Mouse (Mus musculus) heart, embryonic 12.5 days (tissue): Measurements from ENCODE around the gene Ecsit. TPM values are rescaled to one million over a fixed set of nuclear protein-coding genes. Genes with fewer than 3 reads are reported as not detected.

Experiments
- ATAC-seq: fragments of 200-750 bp; cut with Nextera tagmentation; 2 replicates; pipeline ENCODE4 v1.8.0; 2017; ENCODE audit warnings: moderate TSS enrichment, moderate library complexity; ENCODE audit not compliant: insufficient number of reproducible peaks, low FRiP score
- H3K27ac ChIP-seq: fragments of 300-500 bp; sonication (generic); 2 replicates; pipeline ENCODE4 v1.5.1; 2016; ENCODE audit warnings: mild to moderate bottlenecking, moderate library complexity; ENCODE audit not compliant: poor library complexity, severe bottlenecking
- H3K27me3 ChIP-seq: fragments of 300-500 bp; sonication (generic); replicated peaks from 2 replicates; pipeline ENCODE4 v1.6.1; 2016; ENCODE audit warnings: mild to moderate bottlenecking, moderate library complexity
- H3K36me3 ChIP-seq: fragments of 300-500 bp; sonication (generic); 2 replicates; pipeline ENCODE4 v1.6.1; 2016; ENCODE audit warnings: mild to moderate bottlenecking, moderate library complexity
- H3K4me1 ChIP-seq: fragments of 300-500 bp; sonication (generic); replicated peaks from 2 replicates; pipeline ENCODE4 v1.6.1; 2016; ENCODE audit warnings: mild to moderate bottlenecking
- H3K4me2 ChIP-seq: fragments of 300-500 bp; sonication (generic); 2 replicates; pipeline ENCODE4 v1.6.1; 2016; ENCODE audit warnings: mild to moderate bottlenecking, moderate library complexity
- H3K4me3 ChIP-seq: fragments of 300-500 bp; sonication (generic); 2 replicates; pipeline ENCODE4 v1.5.1; 2016; ENCODE audit warnings: mild to moderate bottlenecking
- H3K9ac ChIP-seq: fragments of 300-500 bp; sonication (generic); 2 replicates; pipeline ENCODE4 v1.6.1; 2016; ENCODE audit warnings: mild to moderate bottlenecking, moderate library complexity
- H3K9me3 ChIP-seq: fragments of 300-500 bp; sonication (generic); replicated peaks from 2 replicates; pipeline ENCODE4 v1.6.1; 2016; ENCODE audit warnings: mild to moderate bottlenecking, moderate library complexity
- WGBS: fragments of 180-500 bp; shearing (Covaris S2); methylation state at CpG from one replicate; pipeline ENCODE4 v1.1.7; 2016; 5-methylcytosine and 5-hydroxymethylcytosine counted together
- polyA plus RNA-seq: library from polyadenylated mRNA; unstranded; fragments of >200 nt; fragmentation: Nextera tagmentation; extraction: Ambion mirVana; gene quantifications from 2 replicates; pipeline ENCODE4 v1.2.1, GENCODE M21; 2016

The Ecsit gene
- polyA plus RNA-seq, 1 experiment from 2014 or later: 49.3 TPM

DNA sequence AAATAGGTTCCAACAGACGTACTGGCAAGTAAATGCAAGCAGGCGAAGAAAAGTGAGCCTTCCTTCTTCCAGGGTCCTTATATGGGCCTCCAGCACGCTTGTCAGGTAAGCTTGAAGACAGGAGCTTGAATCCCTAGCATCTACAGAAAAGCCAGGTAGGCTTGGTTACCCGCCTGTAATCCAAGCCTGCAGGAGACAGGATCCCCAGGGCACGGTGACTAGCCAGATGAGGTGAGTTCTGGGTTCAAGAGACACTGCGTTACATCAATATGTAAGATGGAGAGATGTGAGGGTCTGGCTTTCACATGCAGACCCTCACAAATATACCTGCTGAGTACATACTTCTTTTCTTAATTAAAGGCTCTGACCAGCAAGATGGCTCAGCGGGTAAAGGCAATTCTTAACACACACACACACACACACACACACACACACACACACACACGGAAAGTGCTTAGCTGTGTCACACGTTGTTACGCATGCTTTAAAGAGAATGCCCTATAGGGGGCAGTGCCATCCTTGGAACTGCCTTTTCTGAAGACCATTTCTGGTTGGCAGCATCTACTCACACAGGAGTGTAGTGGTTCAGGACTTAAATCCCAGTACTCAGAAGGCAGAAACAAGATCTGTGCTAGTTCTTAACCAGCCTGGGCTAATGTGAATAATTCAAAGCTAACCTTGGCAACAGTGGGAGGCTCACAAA is 32.7 kb upstream of the Ecsit start:
- peaks cover 16% of the 10 kb centered on the region for H3K4me1 ChIP-seq
- no peak overlapping the region for H3K27ac ChIP-seq
- peaks cover 14% of the 10 kb centered on the region for H3K36me3 ChIP-seq
- peak overlapping the region; percentile 86 for H3K4me2 ChIP-seq
- no peaks in the 10 kb centered on the region for H3K27me3 ChIP-seq
- H3K9ac ChIP-seq: peak overlapping the region; percentile 73; the same call in 1 of the 2 replicates
- no peaks in the 10 kb centered on the region for H3K9me3 ChIP-seq
- H3K4me3 ChIP-seq: peak overlapping the region; percentile 97
- ATAC-seq: no peak
- 41% methylated on average over 10 of the region's 10 CpGs for WGBS

DNA sequence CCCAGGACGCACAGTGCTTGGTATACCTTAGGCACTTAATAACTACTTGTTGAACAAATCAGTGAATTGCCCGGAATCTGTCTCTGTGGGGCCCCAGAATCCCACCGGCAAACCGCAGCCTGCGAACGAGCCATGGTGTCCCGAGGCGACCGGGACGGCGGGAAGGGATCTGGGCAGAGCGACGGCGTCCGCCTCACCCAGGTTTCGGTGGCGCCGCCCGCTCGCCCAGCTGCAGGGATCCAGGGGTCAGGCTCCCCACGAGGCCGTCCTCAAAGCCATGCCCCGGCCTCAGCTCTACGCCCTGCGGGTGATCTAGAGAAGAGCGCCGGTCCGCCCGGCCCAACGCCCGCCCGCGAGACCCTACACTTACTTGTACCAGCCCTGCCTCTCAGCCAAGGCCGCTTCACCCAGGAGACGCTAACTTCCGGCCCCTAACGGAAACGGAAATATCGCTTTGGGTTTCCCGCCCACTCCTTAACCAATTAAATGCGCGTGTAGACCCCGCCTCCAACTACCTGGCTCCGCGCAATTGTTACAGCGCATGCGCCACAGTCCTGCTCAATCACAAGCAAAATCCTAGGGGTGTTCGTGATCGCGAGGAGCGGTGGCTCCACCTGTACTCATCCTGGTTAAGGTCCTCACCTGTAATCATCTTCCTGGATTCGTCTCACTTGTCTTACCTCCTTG is 31.6 kb upstream of the Ecsit start, which contains the start of gene Elof1:
TSS of gene Elof1 (minus strand) at position 433 of the 687 bp plus-strand sequence.
- H3K4me1 ChIP-seq: peaks cover 16% of the 10 kb centered on the region
- H3K27me3 ChIP-seq: no peaks in the 10 kb centered on the region
- H3K9me3 ChIP-seq: no peaks in the 10 kb centered on the region
- H3K4me2 ChIP-seq: peak within 1 kb of the TSS; percentile 86
- under 1% methylated on average over 52 of the region's 52 CpGs for WGBS
- H3K36me3 ChIP-seq: peaks cover 24% of the 10 kb centered on the region
- peak within 1 kb of the TSS; percentile 49; the same call in 1 of the 2 replicates for H3K27ac ChIP-seq
- ATAC-seq: peak; percentile 93
- peak within 1 kb of the TSS; percentile 95 for H3K9ac ChIP-seq
- peak within 1 kb of the TSS; percentile 97 for H3K4me3 ChIP-seq

DNA sequence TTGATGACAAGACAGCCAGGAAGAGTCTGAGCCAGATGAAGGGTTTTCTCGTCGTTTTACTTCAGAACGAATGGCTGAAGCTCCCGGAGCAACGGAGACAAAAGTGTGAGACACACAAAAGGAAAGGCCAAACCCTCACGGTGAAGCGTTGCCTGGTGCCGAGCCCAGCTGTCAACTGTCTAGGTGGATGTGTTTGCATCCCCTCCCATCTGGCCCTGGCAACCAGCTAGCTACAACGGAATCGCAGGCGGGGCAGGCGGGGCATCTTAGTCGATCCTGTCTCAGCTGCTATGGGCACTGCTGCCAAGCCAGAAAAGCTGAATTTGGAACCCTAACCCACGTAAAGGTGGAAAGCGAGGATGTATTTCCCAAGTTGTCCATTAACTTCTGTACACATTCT is 30.8 kb upstream of the Ecsit start:
- Histone ChIP-seq H3K36me3 (peaks cover 32% of the 10 kb centered on the region), H3K9me3 (no peaks in the 10 kb centered on the region), H3K27ac (no peak overlapping the region), H3K4me3 (peak overlapping the region; percentile 97), H3K4me2 (peak overlapping the region; percentile 86), H3K4me1 (peaks cover 16% of the 10 kb centered on the region), H3K27me3 (no peaks in the 10 kb centered on the region), H3K9ac (peak overlapping the region; percentile 95)
- WGBS: 34% methylated on average over 15 of the region's 15 CpGs
- no peak for ATAC-seq

DNA sequence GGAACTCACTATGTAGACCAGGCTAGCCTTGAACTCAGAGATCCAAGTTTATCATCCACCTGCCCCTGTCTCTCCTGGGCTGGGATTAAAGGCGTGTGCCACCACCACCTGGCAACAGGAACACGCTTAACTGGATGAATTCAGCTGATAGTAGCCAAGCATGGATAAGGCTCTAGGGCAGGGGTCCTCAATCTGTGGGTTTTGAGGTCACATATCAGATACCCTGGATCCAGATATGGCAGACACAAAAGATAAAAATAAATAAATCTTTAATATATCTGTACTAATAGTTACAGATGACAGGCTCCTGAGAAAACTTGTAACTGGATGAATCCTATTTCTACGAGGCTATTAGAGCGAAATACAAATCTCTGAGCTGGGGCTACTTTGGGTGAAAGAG is 30.4 kb upstream of the Ecsit start:
- H3K4me1 ChIP-seq: peaks cover 16% of the 10 kb centered on the region
- no peaks in the 10 kb centered on the region for H3K27me3 ChIP-seq
- H3K4me2 ChIP-seq: peak overlapping the region; percentile 86
- H3K27ac ChIP-seq: no peak overlapping the region
- no peak for ATAC-seq
- peak overlapping the region; percentile 97 for H3K4me3 ChIP-seq
- 93% methylated on average over 4 of the region's 4 CpGs for WGBS
- H3K9ac ChIP-seq: peak overlapping the region; percentile 95; the same call in 1 of the 2 replicates
- H3K9me3 ChIP-seq: no peaks in the 10 kb centered on the region
- peaks cover 36% of the 10 kb centered on the region for H3K36me3 ChIP-seq

DNA sequence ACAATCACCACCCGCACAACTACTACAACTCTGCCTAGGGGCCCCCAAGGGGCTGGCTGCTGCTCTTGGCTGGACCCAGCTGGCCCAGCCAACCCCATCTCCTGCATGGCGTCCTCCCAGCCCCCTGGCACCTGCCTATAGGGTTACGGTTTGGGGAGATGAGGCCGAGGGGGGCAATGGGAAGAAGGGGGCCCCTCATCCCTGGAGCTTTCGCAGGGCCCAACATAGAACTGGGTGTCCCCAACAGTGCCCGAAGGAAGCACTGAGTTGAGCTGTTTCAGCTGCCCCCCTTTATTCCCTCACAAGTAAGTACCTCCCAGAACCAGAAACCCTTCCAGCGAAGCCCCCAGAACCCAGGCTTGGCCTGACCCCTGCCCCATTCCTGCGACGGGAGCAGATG is 23.0 kb upstream of the Ecsit start:
- Histone ChIP-seq H3K9me3 (no peaks in the 10 kb centered on the region), H3K4me3 (no peak overlapping the region), H3K9ac (no peak overlapping the region), H3K4me1 (no peaks in the 10 kb centered on the region), H3K4me2 (no peak overlapping the region), H3K36me3 (peaks cover 97% of the 10 kb centered on the region), H3K27me3 (no peaks in the 10 kb centered on the region), H3K27ac (no peak overlapping the region)
- ATAC-seq: no peak
- WGBS: 84% methylated on average over 9 of the region's 9 CpGs

DNA sequence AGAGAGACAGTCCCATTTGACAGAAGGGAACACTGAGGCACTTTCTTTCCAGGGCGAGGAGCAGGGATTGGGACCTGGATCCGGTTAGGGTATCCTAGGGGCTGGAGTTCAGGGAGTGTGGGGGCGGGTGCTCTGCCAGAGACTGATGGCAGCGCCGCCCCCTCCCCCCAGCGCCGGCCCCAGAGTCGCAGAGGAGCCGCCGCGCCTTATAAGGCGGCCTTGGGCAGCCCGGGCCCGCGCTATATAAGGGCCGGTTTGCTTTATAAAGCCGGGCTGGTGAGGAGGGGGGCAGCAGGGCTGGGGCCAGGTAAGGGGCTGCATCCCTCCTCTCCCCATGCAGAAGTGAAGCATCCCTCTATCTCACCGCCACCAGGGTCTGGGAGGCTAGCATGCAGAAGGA is 14.7 kb upstream of the Ecsit start:
- Histone ChIP-seq H3K36me3 (peaks cover 36% of the 10 kb centered on the region), H3K27me3 (0 out of 2 replicates have a peak, but pooled peaks cover 9% of the 10 kb centered on the region), H3K4me3 (peak overlapping the region; percentile 42), H3K27ac (peak overlapping the region; percentile 82), H3K4me1 (peaks cover 22% of the 10 kb centered on the region), H3K9me3 (no peaks in the 10 kb centered on the region), H3K9ac (peak overlapping the region; percentile 70), H3K4me2 (peak overlapping the region; percentile 66)
- under 1% methylated on average over 17 of the region's 18 CpGs for WGBS
- peak; percentile 66 for ATAC-seq

DNA sequence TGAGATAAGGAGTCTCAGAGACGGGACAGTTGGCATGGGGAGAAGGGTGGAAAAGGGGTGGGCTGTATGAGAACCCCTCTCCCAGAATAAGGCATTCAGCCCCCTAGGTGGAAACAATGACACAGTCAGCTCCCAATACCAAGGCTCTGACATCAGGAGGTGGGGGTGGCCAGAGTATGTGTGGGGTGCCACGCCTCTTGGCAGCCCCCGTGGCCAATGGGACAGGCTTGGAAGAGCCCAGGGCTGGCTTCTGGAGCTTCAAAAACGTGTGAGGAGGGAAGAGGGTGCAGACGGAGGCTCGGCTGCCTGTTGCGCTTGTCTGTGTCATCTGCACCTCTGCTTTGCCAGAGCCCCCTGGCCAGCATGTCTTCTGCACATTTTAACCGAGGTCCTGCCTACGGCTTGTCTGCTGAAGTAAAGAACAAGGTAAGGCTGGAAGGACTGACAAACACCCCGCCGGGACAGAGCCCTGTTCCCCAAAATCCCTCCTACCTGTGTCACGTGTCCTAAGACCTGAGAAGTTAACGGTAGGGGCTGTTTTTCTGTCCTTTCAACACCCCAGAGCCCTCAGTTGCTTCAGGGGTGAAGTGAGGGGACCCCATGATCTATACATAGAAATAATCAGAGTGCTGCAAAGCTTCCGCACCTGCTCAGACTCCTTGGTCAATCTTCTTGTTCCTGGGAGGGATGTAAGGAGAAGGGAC is 13.9 kb upstream of the Ecsit start, which contains the start of gene Cnn1:
TSS of gene Cnn1 (plus strand) at position 224 of the 704 bp plus-strand sequence.
- H3K4me3 ChIP-seq: peak within 1 kb of the TSS; percentile 42
- peaks cover 22% of the 10 kb centered on the region for H3K4me1 ChIP-seq
- H3K36me3 ChIP-seq: peaks cover 28% of the 10 kb centered on the region
- peak; percentile 46 for ATAC-seq
- peak within 1 kb of the TSS; percentile 82 for H3K27ac ChIP-seq
- 0 out of 2 replicates have a peak, but pooled peaks cover 9% of the 10 kb centered on the region for H3K27me3 ChIP-seq
- H3K9me3 ChIP-seq: no peaks in the 10 kb centered on the region
- peak within 1 kb of the TSS; percentile 70 for H3K9ac ChIP-seq
- peak within 1 kb of the TSS; percentile 66 for H3K4me2 ChIP-seq
- 4% methylated on average over 14 of the region's 14 CpGs for WGBS

DNA sequence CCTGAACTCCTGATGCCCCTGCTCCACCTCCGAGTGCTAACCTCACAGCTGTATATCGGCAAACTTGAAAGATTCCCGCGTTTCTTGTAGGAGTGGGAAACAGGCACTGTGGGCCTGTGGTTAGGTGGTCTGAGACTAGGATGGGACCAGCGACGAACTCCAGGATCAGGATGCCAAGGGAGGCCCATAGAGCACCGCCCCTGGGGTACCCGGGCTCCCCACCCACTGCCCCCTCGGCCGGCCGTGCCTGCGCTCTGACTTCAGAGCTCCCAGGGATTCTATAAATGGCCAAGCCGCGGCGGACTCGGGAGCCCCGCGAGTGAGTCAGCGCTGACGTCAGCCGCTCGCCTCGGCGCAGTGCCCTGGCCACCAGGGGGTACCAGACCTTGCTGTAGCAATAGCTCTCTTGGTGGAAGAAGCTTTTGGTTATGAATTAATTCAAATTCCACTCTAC is 10.6 kb upstream of the Ecsit start:
- Histone ChIP-seq H3K4me2 (peak overlapping the region; percentile 73), H3K4me3 (peak overlapping the region; percentile 40), H3K9ac (peak overlapping the region; percentile 67), H3K36me3 (no peaks in the 10 kb centered on the region), H3K27ac (peak overlapping the region; percentile 44; the same call in 1 of the 2 replicates), H3K27me3 (0 out of 2 replicates have a peak, but pooled peaks cover 7% of the 10 kb centered on the region), H3K4me1 (peaks cover 21% of the 10 kb centered on the region), H3K9me3 (no peaks in the 10 kb centered on the region)
- 1% methylated on average over 24 of the region's 24 CpGs for WGBS
- ATAC-seq: peak; percentile 74

DNA sequence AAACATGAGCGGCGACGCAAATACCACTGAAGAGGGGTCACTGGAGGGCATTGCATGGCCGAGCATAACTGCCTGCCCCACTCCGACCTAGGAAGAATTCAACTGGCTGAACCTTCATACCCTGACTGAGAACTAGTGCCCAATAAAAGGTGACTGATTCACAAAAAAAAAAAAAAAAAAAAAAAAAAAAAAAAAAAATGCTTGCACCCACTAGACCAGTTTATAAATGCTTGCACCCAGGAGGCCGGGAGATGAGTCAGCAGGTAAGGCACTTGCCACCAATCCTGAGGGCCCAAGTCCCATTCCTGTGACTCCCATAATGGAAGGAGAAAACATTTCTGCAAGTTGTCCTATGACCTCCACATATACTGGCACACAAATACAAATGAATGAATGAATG is 7.5 kb upstream of the Ecsit start:
- no peak overlapping the region for H3K4me2 ChIP-seq
- 82% methylated on average over 6 of the region's 6 CpGs for WGBS
- no peaks in the 10 kb centered on the region for H3K27me3 ChIP-seq
- no peaks in the 10 kb centered on the region for H3K36me3 ChIP-seq
- no peak overlapping the region for H3K4me3 ChIP-seq
- no peak for ATAC-seq
- no peak overlapping the region for H3K9ac ChIP-seq
- 0 out of 2 replicates have a peak, but pooled peaks cover 10% of the 10 kb centered on the region for H3K4me1 ChIP-seq
- H3K9me3 ChIP-seq: no peaks in the 10 kb centered on the region
- no peak overlapping the region for H3K27ac ChIP-seq

DNA sequence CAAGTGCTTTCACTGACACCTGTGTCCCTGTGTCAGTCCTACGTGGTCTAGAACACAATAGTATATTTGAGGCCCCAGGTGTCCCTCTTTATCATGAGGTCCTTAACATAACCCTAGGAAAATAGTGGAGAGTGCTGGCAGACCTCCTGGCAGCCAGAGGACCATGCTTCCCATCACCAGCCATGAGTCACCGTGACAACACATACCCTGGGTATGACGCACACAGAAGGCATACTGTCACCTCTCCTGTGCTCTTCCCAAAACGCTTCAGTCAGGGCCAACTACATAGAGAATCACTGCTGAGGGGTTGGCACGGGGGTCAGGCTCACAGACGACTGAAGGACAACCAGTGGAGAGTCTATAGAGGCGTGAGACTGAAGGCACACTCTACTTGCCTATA is 4.7 kb upstream of the Ecsit start:
- Histone ChIP-seq H3K4me1 (peaks cover 19% of the 10 kb centered on the region), H3K27me3 (no peaks in the 10 kb centered on the region), H3K4me3 (no peak overlapping the region), H3K36me3 (no peaks in the 10 kb centered on the region), H3K4me2 (no peak overlapping the region), H3K9ac (no peak overlapping the region), H3K9me3 (no peaks in the 10 kb centered on the region), H3K27ac (no peak overlapping the region)
- WGBS: 76% methylated on average over 7 of the region's 7 CpGs
- no peak for ATAC-seq

DNA sequence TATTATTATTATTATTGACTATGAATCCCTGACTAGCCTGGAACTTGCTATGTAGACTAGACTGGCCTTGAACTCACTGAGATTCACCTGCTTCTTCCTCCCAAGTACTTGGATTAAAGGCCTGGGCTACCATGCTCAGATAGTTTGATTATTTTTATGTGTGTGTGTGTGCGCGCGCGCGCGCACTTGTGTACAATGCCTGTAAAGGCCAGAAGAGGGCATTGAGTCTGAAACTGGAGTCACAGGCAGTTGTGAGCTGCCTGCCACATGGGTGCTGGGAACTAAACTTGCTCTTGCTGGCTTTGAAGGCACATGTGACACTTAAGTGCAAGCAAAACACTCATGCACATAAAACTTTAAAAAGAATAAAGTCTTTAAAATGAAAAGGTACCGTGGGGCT is 4.0 kb upstream of the Ecsit start:
- no peak overlapping the region for H3K4me3 ChIP-seq
- 99% methylated on average over 7 of the region's 7 CpGs for WGBS

More for the DNA sequence above, 4.0 kb upstream of the Ecsit start:
- H3K9me3 ChIP-seq: no peaks in the 10 kb centered on the region
- peaks cover 19% of the 10 kb centered on the region for H3K4me1 ChIP-seq
- H3K27me3 ChIP-seq: no peaks in the 10 kb centered on the region
- H3K4me2 ChIP-seq: no peak overlapping the region
- no peak for ATAC-seq
- H3K27ac ChIP-seq: no peak overlapping the region
- no peak overlapping the region for H3K9ac ChIP-seq
- H3K36me3 ChIP-seq: no peaks in the 10 kb centered on the region
